Mouse (Mus musculus) kidney, adult 2 months (tissue): ENCODE data around the gene Actr1a.

Experiments used
- CTCF ChIP-seq: fragments of 200-500 bp; conservative IDR thresholded peaks from 2 replicates; pipeline ENCODE4 v1.5.1; 2011; ENCODE audit warnings: low read depth, mild to moderate bottlenecking, control low read depth, low read length, moderate library complexity, mixed read lengths; ENCODE audit not compliant: insufficient read depth, insufficient read length
- POLR2A ChIP-seq: fragments of 200-500 bp; IDR thresholded peaks from one replicate; pipeline ENCODE4 v1.6.1; 2011; ENCODE audit warnings: low read depth, low read length, control low read depth

GRCm38 (mm10) chr19:46382275-46382674, 13.3 kb downstream of the Actr1a start:
- TF ChIP-seq POLR2A (no peak), CTCF (no peak)
